Mouse (Mus musculus): Measurements from ENCODE around the gene Gm45194. TPM values are rescaled to one million over a fixed set of nuclear protein-coding genes. Genes with fewer than 3 reads are reported as not detected.

Gm45194 gene
- polyA plus RNA-seq (2016; fragmentation: Nextera tagmentation; extraction: Ambion mirVana): 1.2 and 1.7 TPM in 2 replicates

DNA sequence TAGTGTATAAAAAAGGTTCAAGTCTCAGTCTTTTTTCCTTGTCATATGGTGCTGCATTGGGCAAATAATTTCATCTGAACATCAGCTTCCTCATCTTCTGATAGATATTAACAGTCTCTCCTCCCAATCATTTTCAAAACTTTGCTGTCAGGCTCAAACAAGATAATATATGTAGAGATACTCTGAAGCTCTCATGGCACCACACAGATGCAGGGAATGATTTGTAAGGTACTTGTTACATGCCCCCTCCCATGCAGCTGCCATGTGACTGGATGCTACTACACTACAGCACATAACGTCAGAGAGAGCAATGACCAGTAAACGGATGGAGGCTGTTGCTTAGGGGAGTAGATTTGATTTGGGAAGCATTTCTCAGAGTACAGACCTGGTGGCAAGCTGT is at the start of gene Gm45194:
Gene Gm45194, plus strand, starts transcription at position 301 of the 400 bp plus-strand sequence.
- Histone ChIP-seq H3K36me3 (no peaks in the 10 kb centered on the region), H3K27me3 (replicated peaks) (peaks cover 19% of the 10 kb centered on the region), H3K4me1 (no peaks in the 10 kb centered on the region), H3K4me3 (no peak within 1 kb of the TSS), H3K9ac (no peak within 1 kb of the TSS), H3K4me2 (no peak within 1 kb of the TSS), H3K27ac (no peak within 1 kb of the TSS), H3K9me3 (replicated peaks) (no peaks in the 10 kb centered on the region)
- WGBS (ENCODE audit: insufficient replicate concordance): 25% methylated on average over 2 of the region's 2 CpGs
- ATAC-seq: no peak

DNA sequence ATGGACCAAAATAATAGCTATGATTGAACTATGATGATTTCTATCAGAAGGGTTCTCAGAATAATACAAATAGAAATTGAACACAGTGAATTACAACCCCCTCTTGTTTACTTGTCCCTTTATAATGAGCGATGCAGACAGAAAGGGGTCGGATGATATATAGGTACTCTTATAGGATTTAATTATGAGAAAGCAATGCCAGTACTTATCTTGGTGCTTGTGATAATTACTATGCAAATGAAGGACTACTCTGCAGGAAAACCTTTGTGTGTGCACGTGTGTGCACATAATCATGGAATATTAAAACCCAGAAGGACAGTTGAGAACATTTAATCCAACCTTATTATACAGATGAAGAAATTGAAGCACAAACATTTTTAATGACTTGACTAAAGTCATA is 35.3 kb upstream of the Gm45194 start:
- H3K4me1 ChIP-seq: no peaks in the 10 kb centered on the region
- H3K4me3 ChIP-seq: no peak overlapping the region
- 52% methylated on average over 3 of the region's 3 CpGs for WGBS (ENCODE audit: insufficient replicate concordance)
- no peaks in the 10 kb centered on the region for H3K36me3 ChIP-seq
- no peak overlapping the region for H3K4me2 ChIP-seq
- H3K27me3 ChIP-seq (replicated peaks): no peaks in the 10 kb centered on the region
- no peak overlapping the region for H3K9ac ChIP-seq
- no peak overlapping the region for H3K27ac ChIP-seq
- ATAC-seq: no peak
- no peaks in the 10 kb centered on the region for H3K9me3 ChIP-seq (replicated peaks)

DNA sequence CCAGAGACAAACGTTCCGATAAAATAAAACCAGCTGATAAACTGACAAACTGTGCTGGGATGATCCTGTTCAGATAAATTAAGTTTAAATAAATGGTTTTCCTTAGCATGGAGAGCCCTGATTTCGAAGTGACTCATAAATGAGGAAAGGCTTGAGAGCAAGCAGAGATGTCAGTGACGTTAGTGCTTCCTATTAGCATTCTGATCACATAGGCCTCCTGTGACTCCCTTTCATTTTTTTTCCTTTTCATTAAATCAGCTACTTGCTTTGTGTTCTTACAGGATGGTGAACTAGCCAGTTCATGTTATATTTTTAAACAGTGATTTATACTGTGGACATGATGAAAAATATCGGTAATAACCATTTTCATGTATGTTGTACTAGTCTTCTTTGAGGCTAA is 9.9 kb upstream of the Gm45194 start:
- no peak overlapping the region for H3K27ac ChIP-seq
- no peak overlapping the region for H3K4me3 ChIP-seq
- no peak overlapping the region for H3K4me2 ChIP-seq
- no peak for ATAC-seq
- H3K27me3 ChIP-seq (replicated peaks): no peaks in the 10 kb centered on the region
- 55% methylated on average over 5 of the region's 5 CpGs for WGBS (ENCODE audit: insufficient replicate concordance)
- H3K9ac ChIP-seq: no peak overlapping the region
- H3K9me3 ChIP-seq (replicated peaks): no peaks in the 10 kb centered on the region
- no peaks in the 10 kb centered on the region for H3K4me1 ChIP-seq
- no peaks in the 10 kb centered on the region for H3K36me3 ChIP-seq

DNA sequence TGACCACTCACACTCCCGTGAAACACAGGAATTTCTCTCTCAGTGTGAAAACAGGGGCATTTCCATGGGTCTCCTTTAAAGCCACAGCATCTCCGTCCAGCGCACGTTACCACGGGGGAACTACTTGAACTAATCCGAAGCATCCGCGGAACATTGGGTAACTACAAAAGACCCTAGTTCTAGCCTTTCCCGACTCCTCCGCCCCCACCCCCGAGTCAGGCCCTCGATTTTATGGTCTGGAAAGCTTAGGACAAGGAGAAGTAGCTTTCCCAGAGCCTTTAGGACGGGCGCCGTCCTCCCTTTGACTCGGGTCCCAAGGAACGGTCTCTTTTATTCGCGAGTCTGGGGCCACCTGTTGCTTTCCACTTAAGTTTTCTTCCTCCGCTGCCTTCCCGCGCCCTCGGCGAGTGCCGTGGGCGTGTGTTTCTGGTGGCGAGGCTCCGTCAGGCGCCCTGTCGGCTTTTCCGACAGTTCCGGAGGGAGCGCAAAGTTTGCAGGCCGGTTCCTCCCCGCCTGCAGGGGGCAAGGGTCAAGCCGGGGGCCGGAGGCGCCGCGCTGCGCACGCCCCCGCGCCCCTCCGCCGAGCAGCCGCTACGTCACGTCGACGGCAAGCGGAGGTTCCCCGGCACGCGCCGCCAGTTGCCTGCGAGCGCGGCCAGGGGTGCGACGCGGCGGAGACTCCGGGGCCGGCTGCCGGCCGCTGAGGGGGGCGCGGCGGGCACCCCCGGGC is 3.3 kb downstream of the Gm45194 start:
- Histone ChIP-seq H3K4me2 (peak overlapping the region; percentile 46), H3K9ac (no peak overlapping the region), H3K4me1 (no peaks in the 10 kb centered on the region), H3K27me3 (replicated peaks) (peaks cover 19% of the 10 kb centered on the region), H3K36me3 (no peaks in the 10 kb centered on the region), H3K9me3 (replicated peaks) (no peaks in the 10 kb centered on the region), H3K4me3 (peak overlapping the region; percentile 35), H3K27ac (no peak overlapping the region)
- ATAC-seq: no peak
- WGBS (ENCODE audit: insufficient replicate concordance): 21% methylated on average over 61 of the region's 71 CpGs

DNA sequence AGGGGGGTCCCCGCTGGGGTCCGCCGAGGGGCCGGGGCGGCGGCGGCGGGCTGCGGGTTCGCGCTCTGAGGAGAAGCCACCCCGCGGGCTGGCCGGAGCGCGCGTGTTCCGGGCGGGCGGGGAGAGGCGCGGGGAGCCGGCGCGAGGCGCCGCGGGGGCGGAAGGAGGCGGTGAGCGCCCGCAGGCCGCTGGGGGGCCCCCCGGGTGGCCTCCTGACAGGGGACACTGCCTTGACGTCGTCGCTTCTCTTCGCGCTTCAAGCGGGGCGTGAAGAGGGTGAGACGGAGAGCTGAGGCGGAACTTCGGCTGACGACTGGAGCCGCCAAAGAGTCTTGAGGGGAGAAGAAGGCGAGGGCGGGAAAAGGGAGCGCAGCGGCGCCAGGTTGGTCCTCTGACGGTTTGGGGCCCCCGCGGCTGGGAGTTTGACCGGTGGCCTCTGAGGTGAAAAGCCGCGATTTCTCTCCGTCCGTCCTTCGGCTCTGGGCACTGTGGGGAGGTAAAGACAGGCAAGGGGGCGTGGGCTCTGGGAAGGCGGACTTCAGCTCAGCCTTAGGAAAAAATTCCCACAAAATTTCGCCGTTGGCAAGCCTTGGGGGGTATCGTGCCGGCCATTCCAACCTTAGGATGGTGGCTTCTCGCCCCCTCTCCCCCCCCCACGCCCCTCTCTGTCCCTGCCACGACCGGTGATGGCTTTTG is 4.0 kb downstream of the Gm45194 start:
- peak overlapping the region; percentile 35 for H3K4me3 ChIP-seq
- H3K4me2 ChIP-seq: peak overlapping the region; percentile 46
- peaks cover 19% of the 10 kb centered on the region for H3K27me3 ChIP-seq (replicated peaks)
- WGBS (ENCODE audit: insufficient replicate concordance): 17% methylated on average over 45 of the region's 70 CpGs
- H3K4me1 ChIP-seq: no peaks in the 10 kb centered on the region
- no peak overlapping the region for H3K9ac ChIP-seq
- H3K27ac ChIP-seq: no peak overlapping the region
- no peaks in the 10 kb centered on the region for H3K36me3 ChIP-seq
- H3K9me3 ChIP-seq (replicated peaks): no peaks in the 10 kb centered on the region
- ATAC-seq: no peak

DNA sequence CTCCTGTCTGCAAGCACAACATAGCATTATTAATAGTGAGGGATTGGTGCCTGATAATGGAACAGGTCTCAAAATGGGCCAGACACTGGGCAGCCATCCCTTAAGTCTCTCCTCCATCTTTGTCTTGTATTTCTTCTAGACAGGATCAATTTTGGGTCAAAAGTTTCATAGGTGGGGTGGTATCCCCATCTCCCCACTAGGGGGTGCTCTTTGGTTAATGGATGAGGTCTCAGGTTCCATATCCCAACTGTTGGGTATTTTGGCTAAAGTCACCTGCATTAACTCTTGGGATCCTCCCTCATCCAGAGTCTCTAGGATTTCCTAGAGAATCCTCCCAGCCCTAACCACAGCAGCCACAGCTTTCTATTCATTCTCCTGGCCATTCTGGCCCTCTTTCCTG is 26.2 kb downstream of the Gm45194 start:
- no peaks in the 10 kb centered on the region for H3K4me1 ChIP-seq
- H3K9me3 ChIP-seq (replicated peaks): no peaks in the 10 kb centered on the region
- H3K9ac ChIP-seq: no peak overlapping the region
- ATAC-seq: no peak
- H3K36me3 ChIP-seq: no peaks in the 10 kb centered on the region
- no peak overlapping the region for H3K4me2 ChIP-seq
- H3K27me3 ChIP-seq (replicated peaks): no peaks in the 10 kb centered on the region
- H3K4me3 ChIP-seq: no peak overlapping the region
- no peak overlapping the region for H3K27ac ChIP-seq

DNA sequence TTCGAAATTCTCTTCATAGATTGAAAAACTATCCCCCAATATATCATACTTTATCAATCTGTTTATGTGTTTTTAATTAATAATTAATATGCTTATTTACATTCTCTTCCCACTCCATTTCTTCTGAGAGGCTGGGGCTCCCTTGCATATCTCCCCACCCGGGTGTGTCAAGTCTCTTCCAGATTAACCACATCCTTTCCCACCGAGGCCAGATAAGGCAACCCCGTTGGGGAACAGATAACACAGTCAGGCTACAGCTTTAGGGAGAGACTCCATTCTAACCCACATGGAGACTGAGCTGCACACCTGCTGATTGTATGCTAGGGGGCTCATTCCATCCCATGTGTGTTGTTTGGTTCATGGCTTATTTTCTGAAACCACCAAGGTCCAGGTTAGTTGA is 69.7 kb downstream of the Gm45194 start:
- Histone ChIP-seq H3K4me3 (no peak overlapping the region), H3K4me2 (no peak overlapping the region), H3K36me3 (no peaks in the 10 kb centered on the region), H3K9ac (no peak overlapping the region), H3K27ac (no peak overlapping the region), H3K4me1 (no peaks in the 10 kb centered on the region), H3K27me3 (replicated peaks) (no peaks in the 10 kb centered on the region), H3K9me3 (replicated peaks) (no peaks in the 10 kb centered on the region)
- 27% methylated on average over 4 of the region's 4 CpGs for WGBS (ENCODE audit: insufficient replicate concordance)
- ATAC-seq: 0 out of 2 replicates have a peak, but pooled peaks have one; percentile 15

DNA sequence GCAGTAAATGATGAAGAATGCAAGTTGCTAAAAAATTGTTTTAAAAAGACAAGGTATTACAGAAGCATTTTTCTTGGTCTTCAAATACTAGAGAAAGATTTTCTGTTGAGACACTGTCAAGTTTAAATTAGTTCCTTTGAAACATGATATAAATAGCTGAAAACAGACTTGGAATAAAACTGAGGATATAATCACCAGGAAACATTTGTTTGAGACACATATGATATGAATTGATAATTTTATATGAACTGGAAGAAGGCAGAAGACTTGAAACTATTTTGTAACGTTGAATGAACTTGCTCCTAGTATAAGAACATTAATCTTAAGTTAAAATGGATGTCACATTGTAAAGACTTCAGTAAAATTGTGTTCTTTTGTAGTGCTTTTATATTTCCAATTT is 108.5 kb downstream of the Gm45194 start:
- no peaks in the 10 kb centered on the region for H3K9me3 ChIP-seq (replicated peaks)
- ATAC-seq: no peak
- H3K4me2 ChIP-seq: no peak overlapping the region
- H3K27ac ChIP-seq: no peak overlapping the region
- no peak overlapping the region for H3K4me3 ChIP-seq
- H3K36me3 ChIP-seq: no peaks in the 10 kb centered on the region
- H3K27me3 ChIP-seq (replicated peaks): no peaks in the 10 kb centered on the region
- no peaks in the 10 kb centered on the region for H3K4me1 ChIP-seq
- WGBS (ENCODE audit: insufficient replicate concordance): 27% methylated on average over 1 of the region's 1 CpGs
- H3K9ac ChIP-seq: no peak overlapping the region

DNA sequence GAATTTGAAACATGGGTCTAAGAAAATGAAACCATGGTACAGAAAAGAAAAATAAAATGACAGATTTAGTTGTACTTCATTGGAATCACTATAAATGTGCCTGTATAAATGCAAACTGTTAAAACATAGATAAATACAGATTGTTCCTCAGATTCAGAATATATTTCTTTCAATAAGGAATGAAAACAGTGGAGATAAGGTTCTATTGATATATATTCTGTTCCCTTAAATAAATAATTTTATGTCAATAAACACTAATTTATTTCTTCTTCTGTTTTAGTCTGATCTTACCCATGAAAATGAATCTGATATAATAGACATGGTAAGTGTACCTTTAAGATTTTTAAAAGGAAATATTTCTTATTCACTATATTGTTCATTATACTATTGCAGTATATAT is 119.5 kb downstream of the Gm45194 start, which contains the start of gene Tex16:
Gene Tex16, plus strand, starts transcription at position 301 of the 400 bp plus-strand sequence.
- H3K4me1 ChIP-seq: no peaks in the 10 kb centered on the region
- no peak within 1 kb of the TSS for H3K27ac ChIP-seq
- ATAC-seq: no peak
- no peak within 1 kb of the TSS for H3K4me2 ChIP-seq
- H3K36me3 ChIP-seq: no peaks in the 10 kb centered on the region
- no peak within 1 kb of the TSS for H3K9ac ChIP-seq
- H3K9me3 ChIP-seq (replicated peaks): no peaks in the 10 kb centered on the region
- H3K27me3 ChIP-seq (replicated peaks): no peaks in the 10 kb centered on the region
- H3K4me3 ChIP-seq: no peak within 1 kb of the TSS

DNA sequence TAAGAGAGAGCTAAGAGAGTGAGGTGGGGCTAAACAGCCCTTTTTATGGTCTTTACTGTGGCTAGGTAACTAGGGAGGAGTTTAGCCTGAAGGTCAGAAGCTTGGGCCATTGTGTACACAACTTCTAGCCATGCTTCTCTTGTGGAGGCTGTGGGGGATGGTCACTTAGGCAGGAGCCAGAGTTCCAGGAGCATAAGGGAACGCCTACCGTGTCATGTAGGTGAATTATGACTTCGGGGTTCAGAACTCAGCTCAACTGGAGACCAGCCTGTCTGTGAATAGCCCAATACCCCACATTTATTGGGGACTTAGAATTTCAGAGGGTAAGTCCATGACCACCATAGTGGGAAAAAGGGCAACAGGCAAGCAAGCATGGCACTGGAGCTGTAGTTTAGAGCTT is 347.6 kb downstream of the Gm45194 start, which contains the start of gene 4933403O08Rik:
Gene 4933403O08Rik, plus strand, starts transcription at position 301 of the 400 bp plus-strand sequence.
- Histone ChIP-seq H3K4me1 (no peaks in the 10 kb centered on the region), H3K9ac (no peak within 1 kb of the TSS), H3K27me3 (replicated peaks) (no peaks in the 10 kb centered on the region), H3K4me3 (no peak within 1 kb of the TSS), H3K36me3 (no peaks in the 10 kb centered on the region), H3K27ac (no peak within 1 kb of the TSS), H3K4me2 (no peak within 1 kb of the TSS), H3K9me3 (replicated peaks) (no peaks in the 10 kb centered on the region)
- ATAC-seq: no peak
- WGBS (ENCODE audit: insufficient replicate concordance): 71% methylated on average over 3 of the region's 3 CpGs

DNA sequence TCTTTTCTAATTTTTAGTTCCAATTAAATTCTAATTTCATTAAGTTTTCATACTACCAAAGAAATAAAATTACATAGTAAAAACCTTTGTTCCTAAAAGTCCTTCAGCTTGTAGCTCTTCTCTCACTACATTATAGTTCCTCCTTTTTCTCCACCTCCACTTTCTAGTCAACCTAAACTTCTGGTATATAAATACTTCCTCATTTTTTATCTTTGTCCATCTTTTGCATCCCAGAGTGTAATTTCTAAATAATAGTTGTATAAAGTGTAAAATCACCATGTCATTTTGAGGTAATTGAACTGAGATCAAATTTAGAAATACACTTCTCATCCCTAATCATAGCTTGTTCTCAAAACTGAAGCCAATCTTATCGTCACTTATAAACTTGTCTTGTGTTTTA is 351.7 kb downstream of the Gm45194 start:
- Histone ChIP-seq H3K27ac (no peak overlapping the region), H3K4me3 (no peak overlapping the region), H3K9ac (no peak overlapping the region), H3K27me3 (replicated peaks) (no peaks in the 10 kb centered on the region), H3K4me1 (no peaks in the 10 kb centered on the region), H3K9me3 (replicated peaks) (no peaks in the 10 kb centered on the region), H3K4me2 (no peak overlapping the region), H3K36me3 (no peaks in the 10 kb centered on the region)
- no peak for ATAC-seq
- WGBS (ENCODE audit: insufficient replicate concordance): 63% methylated on average over 1 of the region's 1 CpGs

DNA sequence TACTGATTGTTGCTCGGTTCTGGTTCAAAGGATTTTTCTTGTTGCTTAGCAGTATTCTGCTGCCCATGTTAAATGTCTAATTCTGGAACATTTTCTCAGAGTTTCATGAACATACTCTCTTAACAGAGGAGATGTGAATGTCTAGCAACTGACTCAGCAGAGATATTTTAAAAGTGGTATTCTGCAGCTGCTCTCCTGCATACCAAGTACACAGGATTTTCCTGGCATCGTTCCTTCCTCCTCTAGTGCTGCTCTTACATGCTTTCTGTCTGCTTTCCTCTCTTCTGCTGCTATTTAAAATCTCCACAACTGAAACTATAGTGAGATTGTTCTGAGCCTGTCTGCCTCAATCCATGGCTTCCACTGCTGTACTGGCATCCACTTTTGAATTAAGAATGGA is 364.3 kb downstream of the Gm45194 start:
- H3K9me3 ChIP-seq (replicated peaks): no peaks in the 10 kb centered on the region
- no peak overlapping the region for H3K27ac ChIP-seq
- H3K4me2 ChIP-seq: no peak overlapping the region
- H3K4me3 ChIP-seq: no peak overlapping the region
- no peaks in the 10 kb centered on the region for H3K27me3 ChIP-seq (replicated peaks)
- WGBS (ENCODE audit: insufficient replicate concordance): 58% methylated on average over 2 of the region's 2 CpGs
- no peaks in the 10 kb centered on the region for H3K36me3 ChIP-seq
- no peaks in the 10 kb centered on the region for H3K4me1 ChIP-seq
- H3K9ac ChIP-seq: no peak overlapping the region
- ATAC-seq: no peak
